Mouse (Mus musculus) heart, embryonic 11.5 days (tissue): ENCODE data around the gene Kcnk12. TPM values are rescaled to one million over a fixed set of nuclear protein-coding genes. Genes with fewer than 3 reads are reported as not detected.

Experiments
- ATAC-seq: fragments of 200-750 bp; cut with Nextera tagmentation; replicated peaks from 2 replicates; pipeline ENCODE4 v1.8.0; 2017; ENCODE audit warnings: moderate library complexity; ENCODE audit not compliant: insufficient number of reproducible peaks, low FRiP score, low TSS enrichment
- H3K27ac ChIP-seq: fragments of 300-500 bp; sonication (generic); 2 replicates; pipeline ENCODE4 v1.5.1; 2014; ENCODE audit warnings: mild to moderate bottlenecking, low read depth, low read length
- H3K27me3 ChIP-seq: fragments of 300-500 bp; sonication (generic); 2 replicates; pipeline ENCODE4 v1.6.1; 2014; ENCODE audit warnings: mild to moderate bottlenecking, low read length, mixed read lengths; ENCODE audit not compliant: control insufficient read depth, insufficient read depth
- H3K36me3 ChIP-seq: fragments of 300-500 bp; sonication (generic); 2 replicates; pipeline ENCODE4 v1.6.1; 2014; ENCODE audit warnings: mild to moderate bottlenecking, low read length, moderate library complexity, mixed read lengths; ENCODE audit not compliant: control insufficient read depth, insufficient read depth
- H3K4me1 ChIP-seq: fragments of 300-500 bp; sonication (generic); 2 replicates; pipeline ENCODE4 v1.6.1; 2014; ENCODE audit warnings: low read length; ENCODE audit not compliant: control insufficient read depth, insufficient read depth
- H3K4me2 ChIP-seq: fragments of 300-500 bp; sonication (generic); 2 replicates; pipeline ENCODE4 v1.6.1; 2014; ENCODE audit warnings: mild to moderate bottlenecking, moderate library complexity
- H3K4me3 ChIP-seq: fragments of 300-500 bp; sonication (generic); 2 replicates; pipeline ENCODE4 v1.5.1; 2014; ENCODE audit warnings: low read depth, low read length
- H3K9ac ChIP-seq: fragments of 300-500 bp; sonication (generic); 2 replicates; pipeline ENCODE4 v1.6.1; 2014; ENCODE audit warnings: mild to moderate bottlenecking, low read depth, low read length, moderate library complexity
- H3K9me3 ChIP-seq: fragments of 300-500 bp; sonication (generic); replicated peaks from 2 replicates; pipeline ENCODE4 v1.6.1; 2016; ENCODE audit warnings: low read length; ENCODE audit not compliant: control insufficient read depth
- WGBS: fragments of 180-500 bp; shearing (Covaris S2); extraction: QIAGEN DNeasy Blood & Tissue Kit; methylation state at CpG from one replicate; pipeline ENCODE4 v1.1.7; 2014; ENCODE audit not compliant: insufficient replicate concordance; 5-methylcytosine and 5-hydroxymethylcytosine counted together
- polyA plus RNA-seq: library from polyadenylated mRNA; unstranded; fragments of >200 nt; fragmentation: Nextera tagmentation; extraction: Ambion mirVana; gene quantifications from 2 replicates; pipeline ENCODE4 v1.2.1, GENCODE M21; 2014

Kcnk12 gene
- polyA plus RNA-seq, 1 experiment from 2014 or later = 0.23 TPM

- no peak overlapping the region for H3K4me3 ChIP-seq
- H3K4me1 ChIP-seq = no peaks in the 10 kb centered on the region
- H3K27ac ChIP-seq = no peak overlapping the region
- WGBS = 90% methylated on average over 7 of the region's 7 CpGs
- no peak overlapping the region for H3K9ac ChIP-seq
- H3K4me2 ChIP-seq = no peak overlapping the region
- ATAC-seq = no peak
- H3K27me3 ChIP-seq = no peaks in the 10 kb centered on the region
- H3K36me3 ChIP-seq = peaks cover 8% of the 10 kb centered on the region
- H3K9me3 ChIP-seq = no peaks in the 10 kb centered on the region
Measured at GRCm38 (mm10) chr17:87724727-87725126, 73.1 kb downstream of the Kcnk12 start.

GRCm38 (mm10) chr17:87700101-87700500 is 97.7 kb downstream of the Kcnk12 start:
- H3K27me3 ChIP-seq = no peaks in the 10 kb centered on the region
- no peak overlapping the region for H3K4me3 ChIP-seq
- no peaks in the 10 kb centered on the region for H3K36me3 ChIP-seq
- H3K9me3 ChIP-seq = no peaks in the 10 kb centered on the region
- no peak overlapping the region for H3K4me2 ChIP-seq
- 85% methylated on average over 8 of the region's 8 CpGs for WGBS
- no peak overlapping the region for H3K27ac ChIP-seq
- no peak for ATAC-seq
- H3K9ac ChIP-seq = no peak overlapping the region
- no peaks in the 10 kb centered on the region for H3K4me1 ChIP-seq

GRCm38 (mm10) chr17:87698996-87699765 is 98.6 kb downstream of the Kcnk12 start:
- no peak overlapping the region for H3K9ac ChIP-seq
- 78% methylated on average over 16 of the region's 16 CpGs for WGBS
- H3K4me2 ChIP-seq = no peak overlapping the region
- H3K4me1 ChIP-seq = no peaks in the 10 kb centered on the region
- no peak; the same call in 1 of the 2 replicates for ATAC-seq
- H3K27me3 ChIP-seq = no peaks in the 10 kb centered on the region
- no peaks in the 10 kb centered on the region for H3K36me3 ChIP-seq
- no peak overlapping the region for H3K4me3 ChIP-seq
- H3K27ac ChIP-seq = no peak overlapping the region
- H3K9me3 ChIP-seq = no peaks in the 10 kb centered on the region

GRCm38 (mm10) chr17:87696814-87697213 is 101.0 kb downstream of the Kcnk12 start:
- 82% methylated on average over 6 of the region's 6 CpGs for WGBS
- Histone ChIP-seq H3K27ac (no peak overlapping the region), H3K27me3 (no peaks in the 10 kb centered on the region), H3K9me3 (no peaks in the 10 kb centered on the region), H3K4me1 (no peaks in the 10 kb centered on the region), H3K4me3 (no peak overlapping the region), H3K4me2 (no peak overlapping the region), H3K9ac (no peak overlapping the region), H3K36me3 (no peaks in the 10 kb centered on the region)
- ATAC-seq = no peak

GRCm38 (mm10) chr17:87695874-87696465 is 101.8 kb downstream of the Kcnk12 start:
- Histone ChIP-seq H3K4me3 (no peak overlapping the region), H3K4me1 (no peaks in the 10 kb centered on the region), H3K9ac (no peak overlapping the region), H3K27me3 (no peaks in the 10 kb centered on the region), H3K4me2 (no peak overlapping the region), H3K9me3 (no peaks in the 10 kb centered on the region), H3K27ac (no peak overlapping the region), H3K36me3 (no peaks in the 10 kb centered on the region)
- WGBS = 90% methylated on average over 11 of the region's 11 CpGs
- ATAC-seq = no peak

Other genes starting within 250 kb of the Kcnk12 start
- 4.1 and 7.1 TPM in 2 replicates for gene Epcam, start 162.0 kb downstream of the Kcnk12 start, polyA plus RNA-seq
- 35.7 and 43.0 TPM in 2 replicates for gene Msh2, start 125.7 kb downstream of the Kcnk12 start, polyA plus RNA-seq
- gene Rpl36-ps4, start 123.0 kb upstream of the Kcnk12 start, polyA plus RNA-seq = not detected in 2 replicates
- gene Msh6, start 177.1 kb upstream of the Kcnk12 start, polyA plus RNA-seq = 39.2 and 47.1 TPM in 2 replicates